Mouse (Mus musculus) lung, embryonic 15.5 days (tissue): ENCODE measurements around the gene Ndufv1. TPM values are rescaled to one million over a fixed set of nuclear protein-coding genes. Genes with fewer than 3 reads are reported as not detected.
"Not testable (repeated sequence)": the region's sequence is repeated elsewhere in the genome, so short reads cannot be mapped to it uniquely, and the experiment has no call there.

ENCODE experiments used
- ATAC-seq: fragments of 200-750 bp; cut with Nextera tagmentation; 2 replicates; pipeline ENCODE4 v1.8.0; 2017; ENCODE audit warnings: moderate number of reproducible peaks, borderline replicate concordance; ENCODE audit not compliant: low FRiP score, low TSS enrichment; ENCODE audit errors: extremely low read depth
- H3K27ac ChIP-seq: fragments of 300-500 bp; sonication (generic); 2 replicates; pipeline ENCODE4 v1.5.1; 2015; ENCODE audit warnings: moderate library complexity, mild to moderate bottlenecking, inconsistent platforms
- H3K27me3 ChIP-seq: fragments of 300-500 bp; sonication (generic); 2 replicates; pipeline ENCODE4 v1.6.1; 2015; ENCODE audit warnings: inconsistent platforms
- H3K36me3 ChIP-seq: fragments of 300-500 bp; sonication (generic); 2 replicates; pipeline ENCODE4 v1.6.1; 2015; ENCODE audit warnings: inconsistent platforms
- H3K4me1 ChIP-seq: fragments of 300-500 bp; sonication (generic); 2 replicates; pipeline ENCODE4 v1.6.1; 2015; ENCODE audit warnings: inconsistent platforms
- H3K4me2 ChIP-seq: fragments of 300-500 bp; sonication (generic); 2 replicates; pipeline ENCODE4 v1.6.1; 2015; ENCODE audit warnings: inconsistent platforms, mild to moderate bottlenecking, moderate library complexity
- H3K4me3 ChIP-seq: fragments of 300-500 bp; sonication (generic); 2 replicates; pipeline ENCODE4 v1.5.1; 2015; ENCODE audit warnings: mild to moderate bottlenecking, inconsistent platforms
- H3K9ac ChIP-seq: fragments of 300-500 bp; sonication (generic); 2 replicates; pipeline ENCODE4 v1.6.1; 2015; ENCODE audit warnings: inconsistent platforms
- H3K9me3 ChIP-seq: fragments of 300-500 bp; sonication (generic); 2 replicates; pipeline ENCODE4 v1.6.1; 2016; ENCODE audit warnings: inconsistent platforms
- whole genome bisulfite sequencing: fragments of 180-500 bp; shearing (Covaris S2); methylation state at CpG from one replicate; pipeline ENCODE4 v1.1.7; 2015; 5-methylcytosine and 5-hydroxymethylcytosine counted together
- polyA plus RNA-seq: library from polyadenylated mRNA; unstranded; fragments of >200 nt; fragmentation: Nextera tagmentation; extraction: Ambion mirVana; gene quantifications from 2 replicates; pipeline ENCODE4 v1.2.1, GENCODE M21; 2015

Ndufv1 gene
- polyA plus RNA-seq, 1 experiment from 2014 or later = 199 TPM

DNA sequence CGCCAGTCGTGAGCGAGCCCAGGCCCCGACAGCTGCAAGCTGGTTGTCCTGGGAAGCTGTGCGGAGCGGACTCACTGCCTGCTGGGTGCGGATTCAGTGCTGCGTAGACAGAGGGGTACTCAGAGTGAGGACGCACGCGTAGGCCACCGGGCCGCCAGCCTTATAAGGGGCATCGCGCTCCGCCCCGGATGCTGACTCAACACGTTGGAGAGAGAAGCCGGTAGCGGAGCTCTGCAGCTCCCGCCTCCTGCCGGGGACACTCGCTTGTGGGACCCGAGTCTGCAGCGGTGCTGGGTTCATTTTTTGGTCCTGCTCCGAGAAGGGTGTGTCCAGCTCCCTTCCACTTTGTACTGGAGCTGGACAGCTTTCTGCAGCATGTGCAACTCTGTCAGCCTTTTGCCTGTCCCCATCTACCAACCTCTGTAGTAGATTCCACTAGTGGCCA, 25.2 kb upstream of the Ndufv1 start, which contains the start of gene Gstp1:
Gene Gstp1 (minus strand): TSS at position 198 of the 445 bp plus-strand sequence.
- Histone ChIP-seq H3K27ac (peak within 1 kb of the TSS; percentile 77), H3K4me3 (peak within 1 kb of the TSS; percentile 63), H3K9me3 (no peaks in the 10 kb centered on the region), H3K27me3 (no peaks in the 10 kb centered on the region), H3K36me3 (peaks cover 6% of the 10 kb centered on the region; the same call in 1 of the 2 replicates), H3K9ac (peak within 1 kb of the TSS; percentile 59), H3K4me2 (peak within 1 kb of the TSS; percentile 74), H3K4me1 (peaks cover 4% of the 10 kb centered on the region; the same call in 1 of the 2 replicates)
- WGBS = under 1% methylated on average over 26 of the region's 26 CpGs
- peak; percentile 90; the same call in 1 of the 2 replicates for ATAC-seq

DNA sequence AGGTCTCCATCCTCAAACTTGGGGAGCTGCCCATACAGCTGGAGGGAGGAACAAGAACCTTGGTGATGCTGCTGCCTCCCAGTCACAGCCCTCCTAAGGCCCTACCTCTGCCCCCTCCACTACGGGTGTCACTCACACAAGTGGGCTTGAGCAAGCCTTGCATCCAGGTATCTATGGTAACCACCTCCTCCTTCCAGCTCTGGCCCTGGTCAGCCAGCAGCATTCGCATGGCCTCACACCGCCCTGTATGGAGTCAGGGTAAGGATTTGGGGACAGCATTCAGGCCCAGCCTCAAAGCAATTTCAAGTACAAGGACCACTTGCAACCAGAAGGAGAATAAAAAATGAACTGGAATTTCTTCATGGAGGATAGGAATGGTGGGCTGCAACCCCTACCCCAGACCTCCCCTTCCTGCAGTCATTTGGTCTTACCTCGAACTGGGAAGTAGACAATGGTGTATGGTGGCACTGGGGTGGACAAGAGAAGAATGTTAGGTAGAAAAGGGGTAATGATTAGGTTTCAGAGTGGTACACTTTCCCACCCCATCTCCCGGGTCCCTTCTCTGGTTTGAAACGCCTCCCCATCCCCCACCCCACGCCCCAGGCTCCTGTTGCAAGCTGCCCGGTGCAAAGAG, 24.7 kb upstream of the Ndufv1 start:
- peak overlapping the region; percentile 74 for H3K4me2 ChIP-seq
- not testable (repeated sequence) for H3K27me3 ChIP-seq, H3K36me3 ChIP-seq, H3K9me3 ChIP-seq, H3K4me1 ChIP-seq
- H3K27ac ChIP-seq = peak overlapping the region; percentile 77
- H3K9ac ChIP-seq = peak overlapping the region; percentile 59
- ATAC-seq = peak; percentile 56
- WGBS = 23% methylated on average over 7 of the region's 8 CpGs
- H3K4me3 ChIP-seq = peak overlapping the region; percentile 63

DNA sequence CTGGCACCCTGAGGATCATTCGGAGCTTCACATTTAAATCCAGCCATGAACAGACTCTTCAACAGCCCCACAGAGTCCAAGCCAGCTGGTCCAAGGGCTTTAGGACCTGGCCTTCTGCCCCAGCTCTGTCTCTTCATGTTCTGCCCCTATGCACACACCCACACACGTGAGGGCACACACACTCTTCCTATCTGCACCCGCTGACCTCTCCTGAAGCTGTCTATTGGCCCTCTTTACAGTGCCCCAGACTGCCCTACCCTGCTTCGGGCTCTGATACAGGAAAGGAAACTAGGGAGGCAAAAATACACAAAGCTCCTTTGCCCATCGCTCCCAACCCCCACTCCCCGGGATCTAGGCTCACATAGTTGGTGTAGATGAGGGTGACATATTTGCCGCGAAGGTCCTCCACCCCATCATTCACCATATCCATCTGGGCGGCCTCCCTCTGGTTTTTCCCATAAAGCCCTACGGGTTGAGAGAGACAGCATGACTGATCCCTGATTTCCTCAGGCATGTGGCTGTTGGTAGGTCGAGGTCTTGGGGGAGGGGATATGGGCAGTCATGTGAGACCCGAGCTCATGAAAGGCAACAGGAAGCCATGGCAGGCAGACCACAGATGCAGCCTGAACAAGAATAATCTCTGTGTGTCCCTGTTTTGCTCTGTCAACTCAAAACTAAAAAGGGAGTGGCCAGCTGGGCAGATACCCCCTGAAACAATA, 23.9 kb upstream of the Ndufv1 start:
- 68% methylated on average over 12 of the region's 12 CpGs for WGBS
- Histone ChIP-seq H3K4me3 (no peak overlapping the region), H3K4me1 (peaks cover 4% of the 10 kb centered on the region; the same call in 1 of the 2 replicates), H3K4me2 (peak overlapping the region; percentile 23; the same call in 1 of the 2 replicates), H3K36me3 (peaks cover 6% of the 10 kb centered on the region; the same call in 1 of the 2 replicates), H3K27ac (no peak overlapping the region), H3K27me3 (no peaks in the 10 kb centered on the region), H3K9ac (no peak overlapping the region), H3K9me3 (no peaks in the 10 kb centered on the region)
- ATAC-seq = no peak

DNA sequence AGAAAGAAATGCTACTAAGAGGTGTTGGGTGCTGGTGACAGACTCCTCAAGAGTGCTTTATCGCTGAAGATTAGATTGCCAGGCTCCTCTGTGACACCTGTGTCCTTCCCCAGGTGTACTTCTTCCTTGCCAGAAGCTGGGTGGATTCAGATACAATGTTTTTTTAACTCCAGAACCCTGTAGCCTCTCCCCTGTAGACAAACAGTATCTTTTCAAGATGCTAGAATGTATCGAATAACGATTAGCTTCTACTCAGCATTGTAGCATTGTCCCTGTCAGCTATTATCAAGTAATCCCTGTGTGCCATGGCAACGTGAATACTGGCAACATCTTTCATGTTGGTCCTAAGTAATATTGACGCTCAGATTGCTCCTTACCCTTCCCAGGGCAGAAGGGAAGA, 21.1 kb upstream of the Ndufv1 start:
- Histone ChIP-seq H3K36me3 (peaks cover 6% of the 10 kb centered on the region; the same call in 1 of the 2 replicates), H3K4me1 (peaks cover 4% of the 10 kb centered on the region; the same call in 1 of the 2 replicates), H3K27ac (no peak overlapping the region), H3K27me3 (no peaks in the 10 kb centered on the region), H3K9me3 (no peaks in the 10 kb centered on the region), H3K4me2 (no peak overlapping the region), H3K4me3 (no peak overlapping the region), H3K9ac (no peak overlapping the region)
- WGBS = 44% methylated on average over 5 of the region's 5 CpGs
- no peak for ATAC-seq

DNA sequence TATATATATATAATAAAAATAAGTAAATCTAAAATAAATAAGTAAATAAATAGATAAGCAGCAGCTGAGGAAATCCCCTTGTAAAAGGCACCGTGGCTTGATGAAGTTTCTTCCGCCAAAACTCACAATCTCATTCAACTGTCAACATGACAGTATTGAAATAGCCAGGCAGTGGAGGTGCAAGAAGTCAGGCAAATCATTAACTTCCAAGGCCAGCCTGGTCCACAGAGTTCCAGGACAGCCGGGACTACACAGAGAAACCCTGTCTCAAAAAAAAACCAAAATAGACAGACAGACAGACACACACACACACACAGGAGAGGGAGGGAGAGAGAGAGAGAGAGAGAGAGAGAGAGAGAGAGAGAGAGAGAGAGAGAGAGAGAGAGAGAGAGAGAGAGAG, 20.7 kb upstream of the Ndufv1 start:
- H3K9ac ChIP-seq = no peak overlapping the region
- no peak overlapping the region for H3K4me3 ChIP-seq
- peaks cover 4% of the 10 kb centered on the region; the same call in 1 of the 2 replicates for H3K4me1 ChIP-seq
- ATAC-seq = no peak
- no peak overlapping the region for H3K27ac ChIP-seq
- 57% methylated on average over 3 of the region's 3 CpGs for WGBS
- no peaks in the 10 kb centered on the region for H3K27me3 ChIP-seq
- no peak overlapping the region for H3K4me2 ChIP-seq
- H3K36me3 ChIP-seq = peaks cover 6% of the 10 kb centered on the region; the same call in 1 of the 2 replicates
- H3K9me3 ChIP-seq = no peaks in the 10 kb centered on the region

DNA sequence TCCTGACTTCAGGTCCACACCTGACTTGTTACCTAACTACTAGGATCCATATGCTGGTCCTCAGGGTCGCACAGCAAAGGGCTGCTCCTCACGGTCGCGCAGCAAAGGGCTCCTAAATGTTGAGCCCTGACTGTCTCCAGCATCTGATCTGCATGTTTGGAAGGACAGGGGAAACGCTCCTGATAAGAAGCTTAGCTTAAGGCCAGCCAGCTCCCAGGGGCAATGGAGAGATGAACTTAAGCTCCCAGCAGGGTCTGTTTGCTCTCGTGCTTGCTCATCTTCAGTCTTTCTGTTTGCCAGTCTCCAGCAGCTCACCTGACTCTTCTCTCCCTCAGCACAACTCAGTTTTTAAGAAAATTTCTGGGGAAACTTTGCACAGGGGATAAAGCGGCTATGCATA, 20.1 kb upstream of the Ndufv1 start:
- no peak overlapping the region for H3K4me2 ChIP-seq
- WGBS = 46% methylated on average over 7 of the region's 7 CpGs
- no peak overlapping the region for H3K27ac ChIP-seq
- H3K9ac ChIP-seq = no peak overlapping the region
- H3K36me3 ChIP-seq = peaks cover 6% of the 10 kb centered on the region; the same call in 1 of the 2 replicates
- peaks cover 4% of the 10 kb centered on the region; the same call in 1 of the 2 replicates for H3K4me1 ChIP-seq
- H3K27me3 ChIP-seq = no peaks in the 10 kb centered on the region
- ATAC-seq = no peak
- H3K4me3 ChIP-seq = no peak overlapping the region
- no peaks in the 10 kb centered on the region for H3K9me3 ChIP-seq

DNA sequence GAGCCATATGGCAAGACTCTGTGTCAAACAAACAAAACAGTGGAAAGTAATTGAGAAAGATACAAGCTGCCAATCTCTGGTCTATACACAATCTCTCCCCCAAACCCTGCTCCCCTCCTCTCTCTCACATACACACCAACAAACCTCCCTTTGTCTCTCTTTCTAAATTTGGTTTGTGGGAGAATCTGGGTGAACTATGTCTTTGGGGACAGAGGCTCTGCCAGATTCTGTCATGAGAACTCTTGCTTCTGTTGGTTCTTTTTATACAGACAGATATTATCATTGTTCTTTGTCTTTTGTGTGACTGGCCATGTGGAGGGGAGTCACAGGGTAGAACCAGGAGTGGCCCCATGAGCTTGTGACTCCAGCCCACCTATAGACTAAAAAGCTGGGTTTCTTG, 15.0 kb upstream of the Ndufv1 start:
- Histone ChIP-seq H3K4me3 (no peak overlapping the region), H3K9me3 (peaks cover 3% of the 10 kb centered on the region; the same call in 1 of the 2 replicates), H3K9ac (no peak overlapping the region), H3K4me1 (no peaks in the 10 kb centered on the region), H3K27me3 (no peaks in the 10 kb centered on the region), H3K36me3 (no peaks in the 10 kb centered on the region), H3K27ac (no peak overlapping the region), H3K4me2 (no peak overlapping the region)
- ATAC-seq = no peak

DNA sequence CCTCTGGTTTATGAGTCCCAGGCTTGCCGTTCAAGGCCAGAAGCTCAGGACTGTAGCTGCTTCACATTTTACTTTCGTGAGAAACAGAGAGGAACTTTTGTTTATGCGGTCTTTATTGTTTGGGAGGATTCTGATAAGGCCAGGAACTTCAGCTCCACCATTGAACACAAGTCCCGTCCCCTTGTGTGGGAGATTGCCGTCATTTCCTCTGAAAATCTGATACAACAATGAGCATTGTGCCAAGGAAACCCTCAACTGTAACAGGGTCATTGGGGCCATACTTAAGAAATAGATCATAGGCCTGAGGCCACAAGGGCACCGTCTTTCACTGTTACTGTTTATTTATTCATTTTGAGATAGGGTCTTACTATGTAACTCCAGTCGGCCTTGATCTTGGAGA, 10.6 kb upstream of the Ndufv1 start:
- peaks cover 5% of the 10 kb centered on the region; the same call in 1 of the 2 replicates for H3K4me1 ChIP-seq
- no peak overlapping the region for H3K27ac ChIP-seq
- no peaks in the 10 kb centered on the region for H3K27me3 ChIP-seq
- no peak overlapping the region for H3K4me3 ChIP-seq
- no peaks in the 10 kb centered on the region for H3K36me3 ChIP-seq
- no peak overlapping the region for H3K9ac ChIP-seq
- WGBS = 56% methylated on average over 7 of the region's 7 CpGs
- no peak for ATAC-seq
- H3K4me2 ChIP-seq = no peak overlapping the region
- H3K9me3 ChIP-seq = peaks cover 3% of the 10 kb centered on the region; the same call in 1 of the 2 replicates

DNA sequence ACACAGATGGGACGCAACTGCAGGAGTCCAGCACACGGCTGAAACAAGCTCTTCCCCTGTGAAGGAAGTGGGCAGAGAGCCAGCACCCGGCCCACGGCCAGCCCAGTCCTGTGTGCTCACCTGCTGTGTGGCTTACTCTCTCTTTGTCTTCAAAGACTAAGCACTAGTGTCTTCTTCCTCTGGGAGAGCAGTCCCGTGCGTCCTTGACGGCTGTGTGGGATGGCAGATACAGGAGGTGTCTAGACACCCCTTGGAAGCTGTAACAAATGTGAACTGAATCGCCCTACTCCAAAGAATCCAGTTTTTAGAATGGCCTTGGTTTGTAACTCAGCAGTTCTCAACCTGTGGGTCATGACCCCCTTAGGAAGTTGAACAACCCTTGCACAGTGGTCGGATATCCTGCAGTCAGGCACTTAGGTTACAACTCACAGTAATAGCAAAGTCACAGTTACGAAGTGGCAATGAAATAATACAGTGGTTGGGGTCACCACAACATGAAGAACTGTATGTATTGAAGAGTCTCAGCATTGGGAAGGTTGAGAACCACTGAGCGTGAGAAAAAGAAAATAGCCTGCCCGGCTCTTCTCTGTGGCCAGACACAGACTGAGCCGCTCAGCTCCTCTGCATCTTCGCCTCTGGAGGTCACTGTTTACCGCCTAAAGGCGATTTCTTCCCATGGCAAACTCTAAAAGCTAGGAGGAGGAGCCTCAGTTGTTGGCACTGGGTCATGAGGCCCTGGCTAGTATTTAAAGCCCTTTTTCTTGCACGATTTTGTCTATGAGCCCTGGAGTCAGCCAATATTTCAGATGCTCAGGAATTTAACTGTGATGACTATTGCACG, 6.4 kb upstream of the Ndufv1 start:
- Histone ChIP-seq H3K36me3 (no peaks in the 10 kb centered on the region), H3K4me3 (no peak overlapping the region), H3K4me2 (no peak overlapping the region), H3K27me3 (no peaks in the 10 kb centered on the region), H3K9me3 (no peaks in the 10 kb centered on the region), H3K4me1 (peaks cover 5% of the 10 kb centered on the region; the same call in 1 of the 2 replicates), H3K9ac (no peak overlapping the region), H3K27ac (peak overlapping the region; percentile 1; the same call in 1 of the 2 replicates)
- 23% methylated on average over 18 of the region's 18 CpGs for WGBS
- ATAC-seq = peak; percentile 92; the same call in 1 of the 2 replicates

DNA sequence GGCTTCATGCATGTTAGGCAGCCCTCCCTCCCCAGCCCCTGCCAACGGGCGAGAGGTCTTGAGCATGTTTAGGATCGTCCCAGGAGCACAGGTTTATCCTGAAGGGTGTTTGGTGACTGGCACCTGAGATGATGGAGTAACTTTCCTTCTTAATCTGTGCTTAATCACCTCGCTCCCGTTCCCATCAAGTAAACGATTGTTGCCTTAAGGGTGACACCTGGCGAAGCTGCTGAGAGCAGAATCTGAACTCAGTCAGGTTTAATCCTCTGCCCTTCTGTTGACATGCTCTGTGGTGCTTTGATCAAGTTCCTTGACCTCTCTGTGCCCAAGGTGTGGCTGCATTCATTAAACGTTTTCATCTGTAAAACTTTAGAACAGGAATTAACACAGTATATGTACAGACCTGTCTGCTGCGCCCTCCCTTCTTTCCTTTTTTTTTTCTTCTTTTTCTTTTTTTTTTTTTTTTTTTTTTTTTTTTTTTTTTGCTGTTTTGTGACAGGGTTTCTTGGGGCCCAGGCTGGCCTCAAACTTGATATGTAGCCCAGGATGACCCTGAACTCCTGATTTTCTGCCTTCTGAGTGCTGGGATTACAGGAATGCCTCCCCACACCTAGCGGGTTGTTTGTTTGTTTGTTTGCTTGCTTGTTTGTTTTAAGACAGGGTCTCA, 5.4 kb upstream of the Ndufv1 start:
- Histone ChIP-seq H3K9me3 (no peaks in the 10 kb centered on the region), H3K4me1 (peaks cover 5% of the 10 kb centered on the region; the same call in 1 of the 2 replicates), H3K36me3 (no peaks in the 10 kb centered on the region), H3K27ac (no peak overlapping the region), H3K4me2 (no peak overlapping the region), H3K27me3 (no peaks in the 10 kb centered on the region), H3K4me3 (no peak overlapping the region), H3K9ac (no peak overlapping the region)
- 40% methylated on average over 10 of the region's 10 CpGs for WGBS
- ATAC-seq = no peak

DNA sequence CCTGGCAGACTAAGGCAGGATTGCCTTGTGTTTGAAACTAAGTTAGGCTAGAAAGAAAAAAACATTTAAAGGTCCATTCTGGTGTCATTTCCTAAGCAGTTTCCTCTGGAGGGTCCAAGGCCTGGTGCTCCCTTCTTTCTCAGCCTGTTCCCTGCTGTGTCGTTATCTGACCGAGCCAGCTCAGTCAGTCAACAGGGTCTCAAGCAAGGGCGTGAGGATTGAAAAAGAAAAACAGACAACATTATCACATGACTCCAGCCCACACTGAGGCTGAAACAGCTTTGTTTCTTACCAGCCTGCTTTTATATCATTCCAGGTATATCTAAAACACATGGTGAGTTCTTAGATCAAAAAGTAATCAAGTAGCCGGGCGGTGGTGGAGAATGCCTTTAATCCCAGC, 3.0 kb upstream of the Ndufv1 start:
- Histone ChIP-seq H3K4me2 (no peak overlapping the region), H3K4me1 (peaks cover 15% of the 10 kb centered on the region), H3K9ac (no peak overlapping the region), H3K27ac (no peak overlapping the region), H3K9me3 (no peaks in the 10 kb centered on the region), H3K4me3 (no peak overlapping the region), H3K36me3 (peaks cover 4% of the 10 kb centered on the region; the same call in 1 of the 2 replicates), H3K27me3 (no peaks in the 10 kb centered on the region)
- WGBS = 53% methylated on average over 5 of the region's 5 CpGs
- no peak for ATAC-seq
